Mouse (Mus musculus) liver, adult 2 months (tissue): ENCODE measurements around the gene Syt8.

Experiments used
- CTCF ChIP-seq: fragments of 200-500 bp; IDR thresholded peaks from 2 replicates; pipeline ENCODE4 v1.5.1; 2011; ENCODE audit warnings: low read depth, low read length, control low read depth
- POLR2A ChIP-seq: fragments of 200-500 bp; IDR thresholded peaks from 2 replicates; pipeline ENCODE4 v1.6.1; 2011; ENCODE audit warnings: low read length, control low read depth; ENCODE audit not compliant: insufficient read depth; ENCODE audit errors: extremely low read depth

DNA sequence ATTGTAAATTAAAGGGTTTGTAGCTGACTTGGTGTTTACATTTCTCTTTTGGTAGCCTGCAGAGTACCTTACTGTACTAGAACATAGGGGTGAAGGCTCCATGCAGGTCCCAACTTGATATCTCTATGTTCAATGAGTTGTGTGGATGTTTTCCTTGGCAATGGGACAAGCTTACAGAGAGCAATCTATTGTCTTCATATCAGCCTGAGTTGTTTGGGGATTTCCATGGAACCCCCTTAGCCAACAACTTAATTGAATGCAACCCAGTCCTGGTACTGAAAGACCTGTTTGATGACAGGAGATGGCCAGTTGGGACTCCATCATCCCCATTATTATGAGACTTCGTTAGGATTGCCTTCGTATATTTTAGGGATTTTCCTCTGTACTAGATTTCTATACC lies 16.6 kb upstream of the Syt8 start:
- no peak for TF ChIP-seq CTCF
- no peak for TF ChIP-seq POLR2A
